Mouse (Mus musculus): ENCODE data around the gene Olfr183. TPM values are rescaled to one million over a fixed set of nuclear protein-coding genes. Genes with fewer than 3 reads are reported as not detected.

Olfr183 gene
- polyA plus RNA-seq, 1 experiment from 2014 or later, result not detected

Other genes starting within 250 kb of the Olfr183 start
- not detected in 2 replicates for gene Olfr172, start 232.2 kb upstream of the Olfr183 start, polyA plus RNA-seq (2014; fragmentation: Nextera tagmentation; extraction: Ambion mirVana)
- not detected in 2 replicates for gene Olfr173, start 195.1 kb upstream of the Olfr183 start, polyA plus RNA-seq (2014; fragmentation: Nextera tagmentation; extraction: Ambion mirVana)
- not detected in 2 replicates for gene Olfr175-ps1, start 168.6 kb upstream of the Olfr183 start, polyA plus RNA-seq (2014; fragmentation: Nextera tagmentation; extraction: Ambion mirVana)
- gene Olfr177, start 120.6 kb upstream of the Olfr183 start, polyA plus RNA-seq (2014; fragmentation: Nextera tagmentation; extraction: Ambion mirVana), result not detected in 2 replicates
- not detected in 2 replicates for gene Olfr178, start 103.3 kb upstream of the Olfr183 start, polyA plus RNA-seq (2014; fragmentation: Nextera tagmentation; extraction: Ambion mirVana)
- not detected in 2 replicates for gene Olfr181, start 66.6 kb upstream of the Olfr183 start, polyA plus RNA-seq (2014; fragmentation: Nextera tagmentation; extraction: Ambion mirVana)
- gene Olfr180, start 66.0 kb upstream of the Olfr183 start, polyA plus RNA-seq (2014; fragmentation: Nextera tagmentation; extraction: Ambion mirVana), result not detected in 2 replicates
- not detected in 2 replicates for gene Olfr186, start 34.9 kb downstream of the Olfr183 start, polyA plus RNA-seq (2014; fragmentation: Nextera tagmentation; extraction: Ambion mirVana)
- not detected in 2 replicates for gene Olfr187, start 44.4 kb downstream of the Olfr183 start, polyA plus RNA-seq (2014; fragmentation: Nextera tagmentation; extraction: Ambion mirVana)
- not detected in 2 replicates for gene Olfr190, start 82.6 kb downstream of the Olfr183 start, polyA plus RNA-seq (2014; fragmentation: Nextera tagmentation; extraction: Ambion mirVana)
- gene Olfr191, start 94.5 kb downstream of the Olfr183 start, polyA plus RNA-seq (2014; fragmentation: Nextera tagmentation; extraction: Ambion mirVana), result not detected in 2 replicates
- not detected in 2 replicates for gene Olfr193, start 116.5 kb downstream of the Olfr183 start, polyA plus RNA-seq (2014; fragmentation: Nextera tagmentation; extraction: Ambion mirVana)
- not detected in 2 replicates for gene Olfr194, start 125.7 kb downstream of the Olfr183 start, polyA plus RNA-seq (2014; fragmentation: Nextera tagmentation; extraction: Ambion mirVana)
- not detected in 2 replicates for gene Olfr195, start 151.7 kb downstream of the Olfr183 start, polyA plus RNA-seq (2014; fragmentation: Nextera tagmentation; extraction: Ambion mirVana)
- gene Olfr196, start 175.1 kb downstream of the Olfr183 start, polyA plus RNA-seq (2014; fragmentation: Nextera tagmentation; extraction: Ambion mirVana), result not detected in 2 replicates
- not detected in 2 replicates for gene Olfr198, start 208.2 kb downstream of the Olfr183 start, polyA plus RNA-seq (2014; fragmentation: Nextera tagmentation; extraction: Ambion mirVana)
- gene Olfr199, start 224.4 kb downstream of the Olfr183 start, polyA plus RNA-seq (2014; fragmentation: Nextera tagmentation; extraction: Ambion mirVana), result not detected in 2 replicates